8 mouse cellular contexts compared by ENCODE assay signal in genomic region chr1:119525689-119526591, GRCm38 (mm10). TPM values are rescaled to one million over a fixed set of nuclear protein-coding genes. Genes with fewer than 3 reads are reported as not detected.
DNase-seq lines count a peak whose midpoint lies in the region; ATAC-seq lines count a peak whose summit lies in the region.

Gene Tmem185b (plus strand): TSS chr1:119526160.

- peak within 1 kb of the TSS; percentile 87 for H3K9ac ChIP-seq in hindbrain, embryonic 15.5 days

- H3K4me3 ChIP-seq in hindbrain, embryonic 15.5 days, result peak within 1 kb of the TSS; percentile 89

- peak; percentile 97 for ATAC-seq in hindbrain, embryonic 15.5 days (ENCODE audit: low FRiP score, low read depth)

- 2% methylated on average over 80 of the region's 82 CpGs for WGBS in hindbrain, embryonic 15.5 days

- peaks cover 20% of the 10 kb centered on the region for H3K36me3 ChIP-seq in hindbrain, embryonic 15.5 days

- peaks cover 27% of the 10 kb centered on the region for H3K4me1 ChIP-seq in hindbrain, embryonic 15.5 days (replicated peaks)

- peak within 1 kb of the TSS; percentile 84 for H3K4me2 ChIP-seq in hindbrain, embryonic 15.5 days

- no peaks in the 10 kb centered on the region for H3K9me3 ChIP-seq in hindbrain, embryonic 15.5 days

- no peaks in the 10 kb centered on the region for H3K27me3 ChIP-seq in hindbrain, embryonic 15.5 days

- H3K27ac ChIP-seq in hindbrain, embryonic 15.5 days (replicated peaks), result peak within 1 kb of the TSS; percentile 91

- peak; percentile 90 for DNase-seq in R1 (ENCODE audit: low read depth, low spot score)
- peak; percentile 94 to 96 for DNase-seq in cerebellum, postnatal 14 days
- peak; percentile 89 for DNase-seq in gastrocnemius, adult 18-20 months (ENCODE audit: low spot score)
- peak; percentile 69 for DNase-seq in left cerebral cortex, adult 11 months (ENCODE audit: low spot score)
- peak; percentile 93 for DNase-seq in lung, postnatal 36 days
- peak; percentile 86 for DNase-seq in retina, embryonic 14.5 days (ENCODE audit: low spot score)
- peak; percentile 94 for DNase-seq in thymus, postnatal 36 days

RNA-seq across cellular contexts. Expression of gene Tmem185b, which starts in this region (rescaled TPM):
- total RNA-seq in gastrocnemius, adult 18-20 months (2021), result 1 to 10 TPM; 4.5 to 5.9 TPM
- 17.3 and 19.1 TPM in 2 replicates for polyA plus RNA-seq in hindbrain, embryonic 15.5 days (2015; fragmentation: Nextera tagmentation; extraction: Ambion mirVana)

Comparison
In these comparisons a context has a peak if more than half of its experiments do, and no peak if none do; other contexts are left out.
1. Peak in every context shown above with its lines: DNase-seq, ATAC-seq, H3K4me3 ChIP-seq and H3K27ac ChIP-seq.